Mouse (Mus musculus): ENCODE results near the gene Mterf1a. TPM values are rescaled to one million over a fixed set of nuclear protein-coding genes. Genes with fewer than 3 reads are reported as not detected.
"Not testable (repeated sequence)": the region's sequence is repeated elsewhere in the genome, so short reads cannot be mapped to it uniquely, and the experiment has no call there.

The Mterf1a gene
- total and polyA plus RNA-seq, 2 experiments from 2014 or later, result 1.6 to 3.9 TPM

DNA sequence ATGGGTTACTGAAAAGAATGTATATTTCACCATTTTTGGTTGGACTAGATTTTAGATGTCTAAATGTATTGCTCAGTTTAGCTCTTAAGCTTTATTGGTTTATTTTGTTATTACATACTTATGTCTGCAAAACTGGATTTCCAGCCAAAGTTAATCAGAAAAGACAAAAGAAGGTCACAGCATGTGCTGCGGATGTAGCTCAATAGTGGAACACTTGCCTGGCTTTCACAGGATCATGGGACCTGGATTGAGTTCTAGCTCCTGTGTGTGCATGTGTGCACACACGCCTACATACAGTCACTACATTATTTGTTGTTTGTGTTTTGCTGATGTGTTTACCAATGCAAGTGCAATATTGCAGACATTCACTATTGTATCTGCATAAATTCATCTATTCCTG lies 28.6 kb upstream of the Mterf1a start:
- ATAC-seq (no peak), DNase-seq (ENCODE audit: low spot score) (no peak)
- H3K4me2 ChIP-seq (ENCODE audit: low read depth, low read length), result no peak overlapping the region
- no peak for TF ChIP-seq CTCF (IDR thresholded peaks at IDR 0.05; ENCODE audit: low read depth)
- H3K4me3 ChIP-seq (ENCODE audit: low read length), result no peak overlapping the region
- H3K9me3 ChIP-seq (ENCODE audit: low read length), result no peaks in the 10 kb centered on the region
- H3K27ac ChIP-seq, result no peak overlapping the region
- no peaks in the 10 kb centered on the region for H3K36me3 ChIP-seq (ENCODE audit: insufficient read depth, low read length)
- no peak overlapping the region for H3K9ac ChIP-seq (replicated peaks; ENCODE audit: low read length)
- H3K4me1 ChIP-seq (ENCODE audit: insufficient read depth, low read length), result 0 out of 2 replicates have a peak, but pooled peaks cover 5% of the 10 kb centered on the region
- WGBS, result 90% methylated on average over 2 of the region's 2 CpGs
- H3K27me3 ChIP-seq (ENCODE audit: insufficient read depth, low read length), result no peaks in the 10 kb centered on the region

DNA sequence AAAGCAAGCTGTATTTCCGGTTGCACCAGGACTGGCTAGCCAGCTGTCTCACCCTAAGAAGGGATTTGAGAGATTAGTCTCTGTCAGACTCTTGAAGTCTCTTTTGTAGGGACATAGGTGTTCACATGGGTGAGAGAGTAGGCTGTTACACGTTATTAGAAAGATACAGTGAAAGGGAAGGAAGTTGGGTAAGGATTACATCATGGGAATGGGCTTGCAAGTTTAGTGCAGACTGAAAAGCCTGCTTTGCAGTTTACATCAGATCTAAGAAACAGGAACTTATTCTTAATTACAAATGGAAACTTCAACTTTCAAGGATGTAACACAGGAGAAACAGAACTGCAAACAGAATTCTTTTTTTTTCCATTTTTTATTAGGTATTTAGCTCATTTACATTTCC lies 11.7 kb upstream of the Mterf1a start:
- no peak for TF ChIP-seq CTCF (IDR thresholded peaks at IDR 0.05; ENCODE audit: low read depth)
- Histone ChIP-seq H3K27ac (no peak overlapping the region), H3K4me2 (ENCODE audit: low read depth, low read length) (no peak overlapping the region), H3K9me3 (ENCODE audit: low read length) (no peaks in the 10 kb centered on the region), H3K27me3 (ENCODE audit: insufficient read depth, low read length) (no peaks in the 10 kb centered on the region), H3K9ac (replicated peaks; ENCODE audit: low read length) (no peak overlapping the region), H3K4me3 (ENCODE audit: low read length) (no peak overlapping the region), H3K4me1 (ENCODE audit: insufficient read depth, low read length) (no peaks in the 10 kb centered on the region), H3K36me3 (ENCODE audit: insufficient read depth, low read length) (no peaks in the 10 kb centered on the region)
- WGBS, result 73% methylated on average over 2 of the region's 2 CpGs
- ATAC-seq (no peak), DNase-seq (ENCODE audit: low spot score) (no peak)

DNA sequence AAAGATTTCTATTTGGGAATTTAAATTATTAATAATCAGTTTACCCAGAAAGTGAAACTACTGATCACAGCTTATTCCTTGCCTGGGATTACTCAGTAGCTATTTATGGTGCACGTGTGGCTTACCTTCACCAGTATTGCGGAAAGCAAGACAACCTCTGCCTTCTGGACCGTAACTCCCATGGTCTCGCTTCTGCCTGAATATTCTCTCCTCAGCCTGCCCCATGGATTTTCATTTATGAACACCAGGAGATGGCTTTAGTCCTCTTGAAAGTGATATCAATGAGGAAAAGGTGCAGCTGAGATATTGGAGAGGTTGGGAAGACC lies 524 bp upstream of the Mterf1a start:
- H3K4me2 ChIP-seq (ENCODE audit: low read depth, low read length); H3K4me1 ChIP-seq (ENCODE audit: insufficient read depth, low read length); DNase-seq (ENCODE audit: low spot score); H3K27ac ChIP-seq; H3K9ac ChIP-seq (replicated peaks; ENCODE audit: low read length); H3K9me3 ChIP-seq (ENCODE audit: low read length); H3K27me3 ChIP-seq (ENCODE audit: insufficient read depth, low read length); H3K36me3 ChIP-seq (ENCODE audit: insufficient read depth, low read length); ATAC-seq: not testable (repeated sequence)
- peak overlapping the region; percentile 20; the same call in 1 of the 2 replicates for H3K4me3 ChIP-seq (ENCODE audit: low read length)
- 95% methylated on average over 4 of the region's 4 CpGs for WGBS

DNA sequence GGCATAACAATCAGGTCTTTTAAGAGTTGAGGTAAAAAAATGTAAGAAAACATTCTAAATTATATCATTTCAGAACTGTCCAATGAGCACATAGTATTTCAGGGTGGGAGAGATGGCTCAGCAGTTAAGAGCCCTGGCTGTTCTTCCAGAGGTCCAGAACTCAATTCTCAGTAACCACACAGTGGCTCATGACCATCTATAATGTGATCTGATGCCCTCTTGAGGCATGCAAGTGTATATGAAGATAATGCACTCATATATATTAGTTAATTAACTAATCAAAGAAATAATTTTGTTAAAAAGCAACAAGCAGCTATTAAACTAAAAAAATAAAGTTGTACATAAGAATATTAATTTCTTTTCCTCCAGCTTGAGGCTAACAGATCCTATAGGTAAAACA lies 4.5 kb downstream of the Mterf1a start:
- no peak for TF ChIP-seq CTCF (IDR thresholded peaks at IDR 0.05; ENCODE audit: low read depth)
- Histone ChIP-seq H3K4me3 (ENCODE audit: low read length) (no peak overlapping the region), H3K9ac (replicated peaks; ENCODE audit: low read length) (no peak overlapping the region), H3K9me3 (ENCODE audit: low read length) (no peaks in the 10 kb centered on the region), H3K4me2 (ENCODE audit: low read depth, low read length) (no peak overlapping the region), H3K36me3 (ENCODE audit: insufficient read depth, low read length) (no peaks in the 10 kb centered on the region), H3K27me3 (ENCODE audit: insufficient read depth, low read length) (no peaks in the 10 kb centered on the region), H3K27ac (no peak overlapping the region), H3K4me1 (ENCODE audit: insufficient read depth, low read length) (peaks cover 8% of the 10 kb centered on the region)
- ATAC-seq (no peak), DNase-seq (ENCODE audit: low spot score) (no peak)

DNA sequence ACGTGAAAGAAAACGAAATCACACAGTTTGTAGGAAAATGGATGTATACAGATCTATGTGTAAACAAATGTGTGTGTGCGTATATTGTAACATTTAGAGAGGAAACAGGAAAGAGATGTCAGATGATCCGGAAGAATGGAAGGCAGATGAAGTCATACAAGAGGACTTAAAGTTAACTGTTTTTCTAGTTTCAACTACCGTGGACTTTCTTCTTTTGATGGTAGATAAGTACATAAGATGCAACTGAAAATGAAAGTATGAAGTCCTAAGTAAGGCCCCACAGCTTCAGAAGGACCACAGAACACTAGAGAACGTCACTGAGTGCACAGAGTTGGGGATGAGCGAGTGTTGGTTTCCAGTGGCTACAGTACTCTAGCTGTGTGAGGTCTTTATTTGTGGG lies 6.9 kb downstream of the Mterf1a start:
- H3K9me3 ChIP-seq (ENCODE audit: low read length); H3K27ac ChIP-seq; H3K27me3 ChIP-seq (ENCODE audit: insufficient read depth, low read length); DNase-seq (ENCODE audit: low spot score); H3K36me3 ChIP-seq (ENCODE audit: insufficient read depth, low read length); ATAC-seq; H3K4me2 ChIP-seq (ENCODE audit: low read depth, low read length); H3K9ac ChIP-seq (replicated peaks; ENCODE audit: low read length); H3K4me1 ChIP-seq (ENCODE audit: insufficient read depth, low read length); H3K4me3 ChIP-seq (ENCODE audit: low read length): not testable (repeated sequence)
- whole genome bisulfite sequencing, result 94% methylated on average over 7 of the region's 7 CpGs

DNA sequence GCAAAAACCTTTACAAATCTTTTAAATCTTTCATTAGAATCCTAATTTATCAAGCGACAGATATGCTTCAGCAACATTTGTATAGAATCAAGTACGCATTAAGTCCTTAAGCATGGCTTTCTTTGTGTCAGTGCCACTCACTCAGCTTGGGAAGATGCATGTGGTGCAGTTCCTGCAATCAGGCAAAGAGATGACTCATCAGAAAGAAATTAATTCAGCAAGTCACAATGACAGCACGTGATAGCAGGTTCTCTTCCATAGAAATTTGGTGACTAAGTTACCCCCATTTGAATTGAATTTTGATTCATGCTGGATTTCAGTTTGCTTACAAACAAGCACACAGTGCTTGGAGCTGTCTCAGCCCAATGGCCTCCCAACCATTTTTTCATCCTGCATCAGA lies 20.2 kb downstream of the Mterf1a start:
- Histone ChIP-seq H3K4me3 (ENCODE audit: low read length) (no peak overlapping the region), H3K9ac (replicated peaks; ENCODE audit: low read length) (no peak overlapping the region), H3K4me2 (ENCODE audit: low read depth, low read length) (no peak overlapping the region), H3K9me3 (ENCODE audit: low read length) (no peaks in the 10 kb centered on the region), H3K27ac (no peak overlapping the region), H3K36me3 (ENCODE audit: insufficient read depth, low read length) (no peaks in the 10 kb centered on the region), H3K4me1 (ENCODE audit: insufficient read depth, low read length) (no peaks in the 10 kb centered on the region), H3K27me3 (ENCODE audit: insufficient read depth, low read length) (no peaks in the 10 kb centered on the region)
- no peak for ATAC-seq
- WGBS, result 61% methylated on average over 3 of the region's 3 CpGs
- TF ChIP-seq CTCF (IDR thresholded peaks at IDR 0.05; ENCODE audit: low read depth), result no peak
- no peak for DNase-seq (ENCODE audit: low spot score)

DNA sequence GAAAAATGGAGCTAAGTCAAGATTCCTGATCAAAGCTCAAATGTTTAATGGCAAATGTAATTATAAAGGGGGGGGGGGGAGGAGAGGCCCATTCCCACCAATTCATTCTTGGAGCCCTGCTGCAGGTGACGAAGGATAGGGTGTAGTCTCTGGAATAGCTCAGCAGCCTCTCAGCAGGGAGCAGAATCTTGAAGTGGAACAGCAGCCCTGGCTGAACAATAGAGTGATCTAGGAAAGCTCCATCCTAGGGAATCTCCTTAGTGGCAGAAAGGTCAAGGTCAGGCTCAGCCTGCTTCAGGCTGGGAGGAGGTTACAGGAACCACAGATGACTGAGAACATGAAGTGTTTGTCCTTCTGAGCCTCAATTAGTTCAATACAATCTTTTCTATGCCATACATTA lies 21.4 kb downstream of the Mterf1a start:
- DNase-seq (ENCODE audit: low spot score) (no peak), ATAC-seq (no peak)
- no peaks in the 10 kb centered on the region for H3K36me3 ChIP-seq (ENCODE audit: insufficient read depth, low read length)
- no peaks in the 10 kb centered on the region for H3K4me1 ChIP-seq (ENCODE audit: insufficient read depth, low read length)
- no peaks in the 10 kb centered on the region for H3K27me3 ChIP-seq (ENCODE audit: insufficient read depth, low read length)
- H3K4me2 ChIP-seq (ENCODE audit: low read depth, low read length), result no peak overlapping the region
- no peaks in the 10 kb centered on the region for H3K9me3 ChIP-seq (ENCODE audit: low read length)
- no peak overlapping the region for H3K9ac ChIP-seq (replicated peaks; ENCODE audit: low read length)
- H3K27ac ChIP-seq, result no peak overlapping the region
- no peak for TF ChIP-seq CTCF (IDR thresholded peaks at IDR 0.05; ENCODE audit: low read depth)
- 40% methylated on average over 1 of the region's 1 CpGs for WGBS
- no peak overlapping the region for H3K4me3 ChIP-seq (ENCODE audit: low read length)

DNA sequence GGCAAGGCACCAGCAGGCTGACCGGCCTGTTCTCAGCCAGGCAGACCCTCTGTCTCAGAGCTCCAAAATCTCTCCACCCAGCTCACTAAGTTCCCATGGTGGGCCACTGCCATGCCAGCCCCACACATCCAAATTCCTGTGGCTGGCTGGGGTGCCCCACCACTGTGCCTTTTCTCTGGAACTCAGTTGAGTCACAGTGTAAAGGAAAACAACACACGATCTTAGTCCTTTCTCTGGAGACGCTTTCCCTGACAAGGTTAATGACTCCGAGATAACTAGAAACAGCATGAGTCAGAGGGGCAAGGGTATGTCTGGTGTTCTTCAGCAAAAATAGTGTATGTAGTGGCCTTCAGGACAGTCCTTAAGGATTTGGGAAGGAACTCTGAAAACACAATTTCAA lies 23.6 kb downstream of the Mterf1a start:
- TF ChIP-seq CTCF (IDR thresholded peaks at IDR 0.05; ENCODE audit: low read depth), result no peak

More for the DNA sequence above, 23.6 kb downstream of the Mterf1a start:
- no peaks in the 10 kb centered on the region for H3K4me1 ChIP-seq (ENCODE audit: insufficient read depth, low read length)
- H3K4me2 ChIP-seq (ENCODE audit: low read depth, low read length), result no peak overlapping the region
- DNase-seq (ENCODE audit: low spot score), result no peak
- H3K27ac ChIP-seq, result no peak overlapping the region
- 71% methylated on average over 4 of the region's 4 CpGs for whole genome bisulfite sequencing
- no peak for ATAC-seq
- H3K36me3 ChIP-seq (ENCODE audit: insufficient read depth, low read length), result no peaks in the 10 kb centered on the region
- no peak overlapping the region for H3K4me3 ChIP-seq (ENCODE audit: low read length)
- H3K9ac ChIP-seq (replicated peaks; ENCODE audit: low read length), result no peak overlapping the region
- no peaks in the 10 kb centered on the region for H3K9me3 ChIP-seq (ENCODE audit: low read length)
- no peaks in the 10 kb centered on the region for H3K27me3 ChIP-seq (ENCODE audit: insufficient read depth, low read length)
